Mouse (Mus musculus): ENCODE results near the gene Ntf3.

Ntf3 gene

DNA sequence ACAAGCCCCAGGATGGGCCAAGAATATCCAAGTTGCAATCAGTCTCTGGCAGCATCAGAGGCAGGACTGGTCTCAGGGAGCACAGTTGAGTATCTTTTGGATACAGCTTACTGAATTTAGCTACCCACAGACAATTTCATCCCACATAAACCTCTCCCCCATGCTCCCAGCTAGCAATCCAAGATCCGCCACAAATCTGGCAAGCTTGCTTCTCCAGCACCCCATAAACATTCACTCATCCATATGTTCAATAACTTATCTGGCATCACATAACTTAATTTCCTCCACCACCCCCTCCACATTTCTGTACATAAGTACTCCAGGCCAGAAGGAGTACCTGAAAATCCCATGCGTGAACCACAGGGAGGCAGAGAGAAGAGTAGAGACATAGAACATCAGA is 10.8 kb downstream of the Ntf3 start:
- DNase-seq = no peak

DNA sequence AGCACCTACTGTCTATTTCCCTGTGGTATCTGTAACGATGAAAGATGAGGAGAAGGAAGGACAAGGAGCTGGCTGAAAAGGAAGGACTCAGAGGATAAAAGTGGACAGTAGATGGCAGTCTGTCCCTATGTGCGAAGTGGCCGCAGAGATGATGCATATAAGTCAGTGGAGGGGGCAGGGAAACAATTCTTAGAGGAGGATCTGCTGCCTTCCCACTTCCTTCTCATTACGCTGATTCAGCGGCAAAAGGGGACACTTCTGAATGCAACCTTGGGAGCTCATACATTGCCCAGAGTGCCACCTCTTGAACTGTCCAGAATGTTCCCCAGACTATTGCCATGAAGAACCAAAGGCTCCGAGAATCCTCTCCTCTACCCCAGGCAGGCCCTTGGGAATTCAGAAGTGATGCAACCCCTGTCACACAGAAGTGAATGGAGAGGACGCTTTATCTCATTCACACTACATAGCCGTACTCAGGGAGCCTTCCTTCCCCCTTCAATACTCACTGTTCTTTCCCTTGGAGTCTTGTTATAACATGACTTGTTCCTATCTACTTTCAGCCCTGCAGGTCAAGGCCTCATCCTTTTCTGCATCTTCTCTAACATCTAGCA is 12.2 kb downstream of the Ntf3 start:
- peak; percentile 71 for DNase-seq

DNA sequence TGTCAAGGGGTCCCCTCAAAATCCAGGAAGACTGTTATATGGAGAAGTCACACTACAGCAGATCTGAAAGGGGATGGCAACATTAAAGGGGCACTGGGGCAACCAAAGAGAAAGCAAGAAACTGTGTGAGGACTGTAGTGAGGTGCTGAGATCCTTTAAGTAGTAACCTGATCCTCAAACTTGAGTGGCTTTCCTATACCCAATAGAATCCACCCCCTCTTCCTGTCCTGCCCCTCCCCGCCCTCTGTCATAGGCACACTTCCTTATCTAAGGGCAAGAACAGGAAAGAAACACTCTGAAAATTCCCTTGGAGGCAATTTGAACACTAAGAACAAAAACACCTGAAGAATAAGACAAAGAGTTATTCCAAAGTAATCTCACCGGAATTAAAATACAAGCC is 13.6 kb downstream of the Ntf3 start:
- DNase-seq = no peak

DNA sequence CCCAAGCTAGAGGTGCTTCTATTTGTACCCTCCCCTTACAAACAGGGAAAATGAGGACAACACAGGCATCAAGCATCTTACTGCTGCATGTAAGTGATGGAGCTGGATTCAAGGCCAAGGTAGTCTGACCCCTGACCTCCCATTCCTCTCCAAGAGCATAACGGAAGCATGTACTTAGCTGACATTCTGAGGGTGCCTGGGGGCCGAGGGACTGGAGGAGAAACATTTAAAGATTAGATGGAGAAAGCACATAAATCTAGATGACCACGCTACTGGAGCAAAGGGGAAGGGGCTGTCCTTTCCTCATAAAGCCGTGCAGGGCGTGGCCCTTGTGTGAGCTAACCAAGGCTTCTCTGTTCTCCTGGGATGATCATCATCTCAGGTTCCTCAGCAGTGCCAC is 23.1 kb downstream of the Ntf3 start:
- no peak for DNase-seq

DNA sequence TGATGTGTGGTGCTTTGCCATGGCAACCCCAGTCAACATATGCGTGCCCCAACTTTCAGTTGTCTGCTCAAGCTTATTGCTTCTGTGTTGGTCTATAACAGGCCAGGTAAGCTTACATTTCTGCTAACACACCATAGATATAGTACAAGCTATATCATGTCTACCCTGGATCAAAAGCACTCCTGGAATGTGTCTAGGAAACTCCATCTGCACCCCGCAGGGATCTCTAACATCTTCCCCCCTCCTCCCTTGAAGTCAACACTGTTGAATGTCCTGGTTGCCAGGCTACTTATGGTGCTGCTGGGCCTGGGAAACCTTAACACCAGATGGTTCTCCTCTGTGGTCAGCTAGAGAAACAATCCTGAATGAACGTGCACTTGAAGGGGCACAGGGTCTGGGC is 24.0 kb downstream of the Ntf3 start:
- DNase-seq = peak; percentile 28

DNA sequence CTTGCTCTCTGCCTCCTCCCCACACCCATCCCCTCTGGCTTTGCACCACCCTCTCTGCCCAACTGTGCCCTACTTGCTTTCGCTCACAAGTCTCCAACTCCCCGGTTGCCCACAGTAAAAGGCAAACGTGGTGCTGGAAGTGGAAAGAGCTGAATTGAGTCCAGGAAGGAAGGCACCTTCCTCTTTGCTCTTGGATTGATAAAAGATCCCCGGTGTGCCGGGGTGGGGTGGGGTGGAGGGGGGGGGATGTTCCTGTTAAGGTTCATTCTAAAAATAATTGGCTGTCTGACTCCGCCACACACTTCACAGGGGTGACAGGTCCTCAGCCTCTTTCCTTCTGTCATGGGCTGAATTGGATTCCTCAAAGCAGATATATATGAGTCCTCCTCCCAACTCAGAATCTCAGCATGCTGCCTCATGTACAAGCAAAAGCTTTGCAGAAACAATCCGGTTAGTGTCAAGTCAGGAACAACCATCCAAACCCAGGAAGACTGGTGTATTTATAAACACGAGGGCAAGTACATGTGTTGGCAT is 24.6 kb downstream of the Ntf3 start:
- DNase-seq = no peak

DNA sequence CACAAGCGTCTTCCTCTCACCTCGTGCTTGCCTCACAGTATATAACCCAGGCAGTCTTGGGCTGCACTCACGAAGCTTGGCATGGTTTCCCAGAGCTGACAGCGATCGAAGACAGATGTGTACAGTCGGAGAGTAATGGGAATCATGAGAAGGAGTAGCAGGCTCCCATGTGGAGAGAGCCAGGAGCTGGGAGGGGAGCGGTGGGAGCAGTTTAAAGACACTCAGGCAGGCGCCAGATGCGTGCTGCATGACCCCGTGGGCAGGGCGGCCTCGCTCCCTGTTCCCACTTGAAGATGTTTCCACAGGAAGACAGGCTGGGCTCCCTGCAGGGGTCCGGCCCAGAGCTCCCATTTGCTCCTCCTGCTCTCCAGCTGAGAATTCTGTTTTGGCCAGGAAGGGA is 25.2 kb downstream of the Ntf3 start:
- peak; percentile 76 for DNase-seq

DNA sequence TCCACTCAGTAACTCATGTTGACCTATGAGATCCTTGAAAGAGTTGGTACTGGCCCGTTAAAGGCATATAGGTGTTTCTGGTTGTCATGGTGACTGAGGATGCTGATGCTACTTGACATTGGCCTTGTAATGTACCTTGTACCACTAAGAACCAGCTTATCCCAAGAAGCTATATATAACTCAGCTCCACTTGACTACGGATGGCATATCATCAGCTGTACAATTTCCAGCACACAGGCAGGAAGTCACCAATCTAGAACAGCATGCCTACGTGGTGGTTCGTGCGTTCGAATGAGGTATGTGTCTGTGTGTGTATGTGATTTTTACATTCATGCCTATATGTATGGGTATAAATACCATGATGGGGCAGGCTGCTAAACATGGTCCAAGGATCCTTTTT is 25.7 kb downstream of the Ntf3 start:
- no peak for DNase-seq

DNA sequence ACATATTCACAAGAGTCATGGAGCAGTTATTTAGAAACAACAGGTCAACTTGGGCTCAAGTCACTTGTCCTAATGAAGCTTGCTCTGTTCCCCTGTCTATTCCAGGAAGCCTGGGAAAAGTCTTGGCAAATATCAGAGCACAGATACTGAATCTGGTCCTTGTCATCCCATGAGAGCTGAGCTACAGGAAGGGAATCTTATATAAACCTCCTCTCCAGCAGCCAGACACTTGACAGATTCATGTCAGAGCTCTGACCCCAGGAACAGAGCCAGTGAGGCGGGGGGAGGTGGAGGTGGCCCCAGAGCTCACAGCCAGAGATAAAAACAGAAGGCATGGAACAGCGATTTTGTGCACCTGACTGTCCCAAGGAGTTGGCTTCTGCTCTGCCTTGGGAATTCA is 26.3 kb downstream of the Ntf3 start:
- DNase-seq = no peak

DNA sequence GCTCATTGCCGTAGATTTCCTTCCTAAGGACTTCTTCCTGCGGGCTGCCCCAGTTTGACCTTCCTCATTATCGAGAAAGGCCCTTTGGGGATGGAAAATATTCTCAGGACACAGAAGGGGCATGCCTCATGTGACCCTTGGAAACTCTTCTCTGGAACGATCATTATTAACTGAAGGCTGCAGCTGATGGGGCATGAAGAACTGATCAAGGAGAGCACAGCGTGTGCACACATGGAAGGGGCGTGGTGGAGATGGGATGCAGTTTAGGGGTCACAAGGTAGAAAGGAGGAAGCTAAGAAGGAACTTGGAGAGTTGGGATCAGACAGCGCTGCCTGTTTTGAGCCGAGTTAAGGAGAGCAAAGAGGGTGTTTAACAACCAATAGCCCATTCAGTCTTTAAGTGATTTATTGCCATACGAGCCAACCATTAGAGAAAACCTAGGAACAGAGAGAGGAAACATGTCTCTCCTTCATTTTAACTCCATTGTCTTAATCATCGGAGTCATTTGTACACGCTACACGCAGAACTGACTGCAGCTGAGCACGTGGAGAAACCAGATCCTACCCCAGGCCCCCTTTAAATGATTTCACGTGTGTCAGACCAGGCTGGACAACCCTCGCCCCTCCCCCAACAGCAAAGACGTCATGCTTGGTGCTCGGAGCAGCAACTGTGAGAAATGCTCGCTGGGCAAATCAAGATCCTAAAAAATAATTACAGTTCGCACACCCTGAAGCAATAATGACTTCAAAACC is 32.4 kb downstream of the Ntf3 start:
- DNase-seq = no peak

DNA sequence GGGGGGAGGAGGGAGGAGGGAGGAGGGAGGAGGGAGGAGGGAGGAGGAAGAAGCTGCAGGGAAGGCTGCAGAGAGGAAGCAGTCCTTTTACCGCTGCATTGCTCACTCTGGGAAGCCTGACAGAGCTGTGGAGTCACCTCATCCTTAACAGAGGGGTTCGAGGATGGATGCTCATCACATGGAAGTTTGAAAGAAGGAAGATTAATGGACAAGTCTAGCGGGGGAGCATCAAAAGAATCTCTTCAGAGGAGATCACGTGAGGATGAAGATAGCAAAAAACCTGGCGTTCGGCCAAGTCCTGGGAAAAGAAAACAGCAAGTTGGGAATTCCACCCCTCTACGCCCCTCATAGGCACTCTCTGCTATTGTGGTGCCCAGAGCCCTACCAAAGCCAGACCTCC is 38.5 kb downstream of the Ntf3 start:
- DNase-seq = no peak

DNA sequence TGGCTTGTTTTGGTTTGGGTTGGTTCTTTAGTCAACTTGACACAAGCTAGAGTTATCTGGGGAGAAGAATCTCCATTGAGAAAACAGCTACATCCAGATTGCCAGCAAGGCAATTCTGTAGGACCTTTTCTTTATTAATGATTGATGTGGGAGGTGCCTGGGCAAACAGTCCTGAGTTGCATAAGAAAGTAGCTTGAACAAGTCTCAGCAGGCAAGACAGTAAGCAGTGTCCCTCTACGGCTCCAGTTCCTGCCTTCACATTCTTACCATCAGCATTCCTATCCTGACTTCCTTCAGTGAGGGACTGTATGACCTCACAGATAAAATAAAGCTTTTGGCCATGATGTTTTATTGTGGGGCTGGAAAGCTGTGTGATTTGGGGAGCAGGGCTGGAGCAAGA is 48.5 kb downstream of the Ntf3 start:
- DNase-seq = no peak

DNA sequence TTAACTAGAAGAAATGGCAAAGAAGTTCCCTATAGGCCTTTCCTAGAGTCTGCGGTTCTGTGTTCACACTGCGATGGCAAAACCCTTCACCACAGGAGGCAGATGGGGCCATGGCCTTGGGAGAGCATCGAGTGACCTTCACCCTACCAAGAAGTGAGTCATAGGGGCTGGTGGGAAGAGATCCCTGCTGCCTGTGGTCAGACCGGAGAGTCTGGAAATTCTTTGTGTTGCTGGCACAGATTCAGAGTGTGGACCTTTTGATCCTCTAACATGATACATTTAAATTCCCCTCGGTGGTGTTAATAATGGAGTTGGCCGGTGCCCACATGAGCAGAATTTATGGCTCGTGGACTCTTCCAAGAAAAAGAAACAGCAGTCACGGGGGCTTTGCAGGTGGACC is 49.5 kb downstream of the Ntf3 start:
- no peak for DNase-seq

DNA sequence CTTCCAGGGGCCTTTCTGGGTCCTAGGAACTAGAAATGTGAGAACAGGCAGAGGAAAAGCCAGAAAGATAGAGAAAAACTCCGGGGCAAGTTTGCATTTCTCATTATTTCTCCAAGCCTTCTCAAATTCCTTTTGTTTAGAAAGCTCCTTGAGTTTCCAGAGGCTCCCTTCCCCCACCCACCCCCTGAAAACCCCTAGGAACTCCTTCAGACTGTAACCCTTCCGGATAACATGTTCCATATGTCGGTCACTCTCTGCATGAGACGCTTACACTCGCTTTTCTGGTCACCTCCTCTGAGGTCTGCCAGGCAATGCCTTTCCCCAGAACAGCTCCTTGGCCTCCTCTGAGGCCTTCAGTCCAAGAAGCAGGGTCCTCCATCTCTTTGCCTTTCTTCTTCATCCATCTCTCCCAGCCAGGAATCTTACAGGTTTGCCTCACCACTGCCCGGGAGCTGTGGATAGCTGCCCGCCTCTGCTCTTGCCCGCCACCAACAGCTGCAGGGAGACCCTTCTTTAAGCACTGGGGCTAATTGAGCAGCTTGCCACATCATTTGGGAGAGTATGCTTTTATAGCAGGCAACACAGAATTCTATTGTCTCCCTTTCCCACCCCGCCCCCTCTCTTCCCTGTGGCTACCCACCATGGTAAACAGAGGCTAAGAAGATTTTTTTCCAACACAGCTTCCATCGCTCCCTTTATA is 51.6 kb downstream of the Ntf3 start:
- no peak for DNase-seq

DNA sequence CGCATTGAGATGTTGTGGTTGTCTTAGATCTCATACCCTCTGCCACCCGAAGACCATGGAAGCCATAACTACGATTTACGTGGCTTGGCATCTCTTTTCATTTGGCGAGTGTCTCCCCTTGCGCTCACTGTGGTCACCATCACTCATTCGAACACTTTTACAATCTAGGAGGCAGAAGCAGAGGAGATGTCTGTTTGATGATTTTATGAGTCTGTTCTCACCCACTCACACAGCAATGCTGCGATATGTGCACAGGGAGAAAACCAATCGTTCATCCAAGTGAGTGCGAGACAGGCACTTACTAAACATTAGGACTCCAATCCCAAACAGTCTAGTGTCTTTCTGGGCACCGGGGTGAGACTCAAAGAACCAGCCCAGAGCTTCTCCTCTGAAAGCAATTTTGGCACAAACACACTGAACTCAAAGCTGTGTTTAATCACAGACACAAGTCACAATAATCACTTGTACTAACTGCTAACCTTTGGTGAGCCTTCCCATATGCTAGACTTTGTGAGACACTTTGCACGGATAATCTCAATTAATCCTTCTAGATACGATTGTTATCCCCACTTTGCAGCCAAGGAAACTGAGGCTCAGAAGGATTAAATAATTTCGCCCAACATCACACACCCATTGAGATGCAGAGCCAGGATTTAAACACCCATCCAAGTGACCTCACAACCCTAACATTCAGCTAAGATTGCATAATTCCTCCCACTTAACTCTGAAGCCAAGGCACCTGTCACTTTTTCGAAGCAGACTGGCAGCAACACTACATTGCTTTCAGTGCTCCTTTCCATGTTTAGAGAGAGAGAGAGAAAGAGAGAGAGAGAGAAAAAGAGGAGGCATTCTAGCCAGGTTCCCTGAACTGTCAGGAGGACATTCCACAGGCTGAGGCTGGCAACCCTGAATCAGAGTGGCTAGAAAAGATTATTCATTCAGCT is 55.5 kb downstream of the Ntf3 start:
- peak; percentile 38 for DNase-seq

DNA sequence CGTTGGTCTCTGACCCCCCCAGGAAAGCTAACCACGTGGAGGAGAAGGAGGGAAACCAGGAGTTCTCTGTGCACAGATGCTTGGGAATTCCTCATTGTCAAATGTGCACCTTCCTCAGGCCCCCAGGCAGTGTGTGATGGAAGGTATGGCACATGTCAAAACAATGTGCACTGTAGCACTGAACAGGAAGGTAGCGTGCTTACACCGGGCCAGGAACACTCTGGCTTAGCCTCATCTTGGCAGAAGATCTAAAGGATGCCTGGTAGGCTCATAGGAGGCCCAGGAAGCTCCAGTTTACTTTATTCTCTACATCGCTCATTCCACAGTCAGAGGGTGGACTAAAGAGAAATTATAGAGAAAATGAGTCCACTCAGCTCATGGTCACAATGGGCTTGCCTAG is 57.5 kb downstream of the Ntf3 start:
- no peak for DNase-seq

DNA sequence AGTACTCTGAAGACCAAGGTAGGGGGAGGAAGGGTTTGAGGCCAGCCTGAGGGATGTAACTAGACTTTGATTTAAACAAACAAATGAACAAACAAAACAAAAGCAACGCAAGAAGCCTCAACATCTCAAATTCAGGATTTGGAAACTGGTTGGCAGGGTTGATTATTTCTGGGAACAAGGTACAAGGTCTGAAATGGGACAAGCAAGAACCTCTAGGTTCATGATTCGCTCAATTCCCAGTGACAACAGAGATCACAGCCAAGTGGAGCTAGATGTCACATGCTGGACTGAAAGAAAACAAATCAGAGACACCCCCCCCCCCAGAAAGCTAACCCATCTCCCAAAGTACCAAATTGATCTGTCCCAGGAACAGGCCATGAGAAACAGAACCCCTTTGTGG is 57.9 kb downstream of the Ntf3 start:
- no peak for DNase-seq

DNA sequence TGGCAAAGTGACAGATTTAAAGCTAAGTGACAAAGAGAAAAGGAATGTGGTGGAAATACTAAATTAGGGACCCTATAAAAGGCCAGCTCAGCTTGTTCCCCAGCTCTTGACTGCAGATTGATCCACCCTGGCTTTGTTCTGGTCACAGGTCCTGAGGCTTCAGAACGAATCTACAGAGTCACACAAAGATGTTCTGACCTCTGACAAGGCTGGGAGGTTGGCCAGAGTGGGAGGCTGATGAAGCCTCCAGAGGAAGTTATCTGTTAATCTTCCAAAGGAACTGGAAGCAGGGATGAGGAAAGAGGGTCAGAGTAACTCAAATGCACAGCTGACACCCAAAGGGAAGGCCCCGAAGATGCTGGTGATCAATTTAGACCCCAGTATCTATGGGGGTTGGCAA is 59.3 kb downstream of the Ntf3 start:
- DNase-seq = no peak

DNA sequence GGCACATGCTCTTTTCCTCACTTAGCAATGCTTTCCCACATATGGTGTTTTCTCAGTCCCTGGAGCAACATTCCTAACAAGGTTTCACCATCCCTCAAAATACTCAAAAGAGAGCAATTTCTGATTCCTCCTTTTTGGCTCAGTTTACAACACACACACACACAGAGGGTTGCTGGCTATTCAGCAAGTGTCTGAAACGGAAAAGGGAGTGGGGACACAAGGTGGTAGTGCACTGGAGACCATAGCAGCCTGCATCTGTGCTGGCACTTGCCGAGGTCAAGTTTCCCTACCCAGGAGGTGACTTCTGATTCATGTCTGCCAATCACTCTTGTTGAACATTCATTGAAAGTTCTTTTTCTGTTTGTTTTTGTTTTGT is 59.9 kb downstream of the Ntf3 start:
- no peak for DNase-seq

DNA sequence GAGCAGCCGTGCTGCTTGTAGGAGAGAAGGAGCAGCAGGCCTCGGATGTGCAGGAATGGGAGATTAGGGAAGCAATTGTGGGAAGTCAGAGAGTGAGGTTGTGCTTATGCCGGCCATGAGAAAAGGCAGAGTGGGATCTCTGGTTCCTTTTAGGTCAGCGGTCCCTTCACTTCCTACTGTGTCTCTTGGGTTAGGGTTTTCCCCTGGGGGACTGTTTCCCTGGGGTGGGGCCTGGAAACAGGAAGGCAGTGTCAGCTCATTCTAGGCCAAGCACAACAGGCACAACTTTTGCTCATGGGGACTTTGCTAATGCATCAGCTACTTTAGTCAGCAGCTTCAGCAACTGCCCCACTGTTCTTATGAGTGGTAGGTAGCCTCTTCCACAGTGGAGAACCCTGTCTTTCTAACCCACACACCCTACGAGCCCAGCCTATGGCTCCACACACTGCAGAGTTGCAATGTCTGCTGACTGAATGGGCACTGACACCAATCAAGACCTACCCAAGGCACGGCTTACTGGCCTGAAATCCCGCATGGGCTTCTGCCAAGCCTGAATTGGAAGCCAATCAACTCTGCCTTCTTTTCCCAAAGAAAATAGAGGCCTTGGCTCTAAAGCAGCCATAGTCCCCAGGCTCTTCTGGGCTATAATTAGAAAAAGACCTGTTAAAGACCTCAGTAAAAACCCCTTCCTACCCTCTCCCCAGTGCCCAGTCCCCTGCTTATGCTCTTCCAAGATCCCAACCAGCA is 60.5 kb downstream of the Ntf3 start:
- DNase-seq = peak; percentile 57

DNA sequence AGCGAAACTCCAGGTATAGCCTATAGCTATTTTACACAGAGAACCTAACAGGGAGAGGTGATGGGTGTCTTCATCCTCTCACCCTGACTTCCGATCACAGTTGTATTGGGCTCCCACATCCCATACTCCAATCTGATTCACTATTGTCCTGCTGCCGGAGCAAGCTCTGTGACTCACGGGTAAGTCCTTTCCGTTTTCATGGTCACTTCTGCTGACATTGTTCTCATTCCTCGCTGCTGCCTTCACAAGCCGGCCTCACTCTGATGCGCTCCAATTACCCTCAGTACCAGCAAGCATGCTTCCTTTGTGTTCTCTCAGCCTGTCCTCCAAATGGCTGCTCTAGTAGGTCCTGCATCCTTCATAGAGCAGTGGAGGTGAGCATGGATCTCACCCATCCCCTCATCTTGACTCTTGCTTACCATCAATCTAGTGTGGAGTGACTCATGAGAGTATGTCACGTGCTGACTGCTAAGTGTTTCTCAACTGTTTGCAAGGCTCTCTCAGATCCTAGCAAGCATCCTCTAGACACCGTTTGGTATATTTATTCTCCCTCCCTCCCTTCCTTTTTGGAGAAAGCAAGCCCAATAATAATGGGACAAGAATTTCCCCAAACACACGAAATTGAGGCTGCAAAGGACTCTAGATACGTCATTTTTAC is 61.5 kb downstream of the Ntf3 start:
- no peak for DNase-seq

DNA sequence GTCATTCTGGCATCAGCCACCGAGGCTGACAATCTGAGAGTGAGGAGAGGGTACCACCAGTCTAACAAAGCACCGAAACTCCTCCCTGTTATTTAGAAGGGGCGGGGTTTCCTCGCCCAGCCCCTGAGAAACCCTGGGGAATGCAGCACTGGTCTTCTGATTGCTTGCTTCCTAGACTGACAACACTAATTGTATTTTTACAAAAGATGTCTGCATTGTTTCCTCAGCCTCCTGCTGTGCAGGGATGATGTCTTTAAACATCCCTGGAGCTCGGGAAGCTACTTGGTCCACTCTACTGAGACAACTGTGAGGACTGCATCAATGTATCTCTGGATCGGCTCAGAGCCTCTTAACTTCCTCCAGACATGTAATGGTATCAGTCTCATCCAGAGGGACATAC is 64.1 kb downstream of the Ntf3 start:
- DNase-seq = no peak
